Mouse (Mus musculus) lung, adult 2 months (tissue): ENCODE measurements around the gene Ddx6.

ENCODE experiments used
- CTCF ChIP-seq: fragments of 200-500 bp; IDR thresholded peaks from 2 replicates; pipeline ENCODE4 v1.5.1; 2011; ENCODE audit warnings: mild to moderate bottlenecking, low read length, control low read depth; ENCODE audit not compliant: insufficient read depth
- POLR2A ChIP-seq: fragments of 200-500 bp; IDR thresholded peaks from 2 replicates; pipeline ENCODE4 v1.6.1; 2011; ENCODE audit warnings: low read depth, mild to moderate bottlenecking, control low read depth, low read length, borderline replicate concordance; ENCODE audit errors: extremely low read depth

DNA sequence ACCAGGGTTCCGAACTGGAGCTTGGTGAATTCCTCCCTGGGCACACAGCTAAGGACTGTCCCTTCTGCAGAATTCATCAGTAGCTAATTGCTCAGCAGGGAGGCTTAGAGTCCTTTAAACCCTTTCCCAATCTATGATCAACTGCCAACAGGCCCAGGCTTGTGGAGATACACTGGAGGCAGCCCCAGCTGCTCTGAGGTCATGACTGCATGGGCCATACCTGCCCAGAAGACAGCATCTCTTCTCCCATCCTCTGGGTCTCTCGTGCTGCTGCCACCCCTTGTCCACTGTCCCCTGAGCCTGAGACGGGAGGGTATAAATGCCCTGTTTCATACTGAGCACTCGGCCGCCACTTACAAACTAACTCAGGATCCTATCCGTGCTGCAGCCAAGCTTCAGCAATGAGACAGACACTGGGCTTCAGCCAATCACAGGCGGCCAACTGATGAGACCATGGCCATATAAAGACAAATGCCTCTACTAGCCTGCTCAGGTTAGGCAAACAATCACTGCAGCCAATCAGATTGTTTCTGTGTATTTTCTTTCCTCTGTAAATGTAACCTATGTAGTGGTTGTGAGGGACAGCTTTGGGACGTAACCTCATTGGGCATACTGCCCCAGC lies 17.9 kb upstream of the Ddx6 start:
- no peak for TF ChIP-seq CTCF
- TF ChIP-seq POLR2A = no peak
